Mouse (Mus musculus) retina, adult 2 months (tissue): ENCODE measurements around the gene Fam25c.
"Not testable (repeated sequence)": the region's sequence is repeated elsewhere in the genome, so short reads cannot be mapped to it uniquely, and the experiment has no call there.

Experiments used
- DNase-seq: peaks from one replicate; pipeline ENCODE4 v3.0.0-alpha.2; 2012; ENCODE audit warnings: low read depth, low spot score

Gene Fam25c

DNA sequence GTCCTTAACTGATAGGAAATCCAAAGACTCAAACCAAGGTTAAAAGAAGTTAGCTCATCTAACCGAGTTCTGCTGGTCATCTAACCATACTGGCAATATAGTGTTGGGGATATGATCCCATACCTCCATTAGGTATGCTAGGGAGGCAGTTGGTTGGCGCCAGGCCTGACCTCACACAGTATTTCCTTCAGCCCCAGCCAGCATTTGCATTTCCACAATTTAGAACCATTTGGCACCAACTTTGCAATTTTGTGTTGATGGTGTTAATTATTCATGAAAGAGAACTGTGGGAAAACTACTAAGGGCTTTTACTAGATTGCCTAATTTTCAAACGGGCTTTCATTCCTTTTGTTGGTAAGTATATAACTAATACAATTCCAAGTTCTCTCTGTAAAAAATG is 23.3 kb downstream of the Fam25c start:
- DNase-seq, result no peak

DNA sequence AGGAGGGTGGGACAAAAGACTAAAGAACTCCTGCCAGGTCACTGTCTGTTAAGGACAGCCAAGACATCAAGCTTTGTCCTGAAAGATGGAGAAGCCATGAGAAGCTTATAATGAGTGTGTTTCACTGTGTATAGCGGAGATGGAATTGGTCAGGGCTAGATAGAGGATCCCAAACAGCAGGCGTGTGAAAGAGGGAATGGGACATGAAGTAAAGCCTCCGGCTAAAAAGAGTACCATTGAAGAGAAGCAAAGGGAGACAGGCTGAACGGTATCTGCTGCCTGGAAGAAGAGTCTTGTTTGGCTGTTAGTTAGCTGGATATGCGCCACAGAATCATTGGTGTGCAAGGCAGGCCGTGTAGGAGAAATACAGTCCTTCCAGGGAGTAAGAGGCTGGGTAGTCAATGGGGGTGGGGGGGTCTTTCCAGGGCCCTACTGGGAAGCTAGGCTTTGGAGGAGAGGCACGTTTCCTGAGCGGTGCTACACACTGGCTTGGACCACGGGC is 24.5 kb downstream of the Fam25c start:
- DNase-seq, result no peak

GRCm38 (mm10) chr14:34327618-34328017 is 27.6 kb downstream of the Fam25c start:
- DNase-seq, result no peak

- no peak for DNase-seq
These were observed 28.6 kb downstream of the Fam25c start for GRCm38 (mm10) chr14:34326606-34327005.

DNA sequence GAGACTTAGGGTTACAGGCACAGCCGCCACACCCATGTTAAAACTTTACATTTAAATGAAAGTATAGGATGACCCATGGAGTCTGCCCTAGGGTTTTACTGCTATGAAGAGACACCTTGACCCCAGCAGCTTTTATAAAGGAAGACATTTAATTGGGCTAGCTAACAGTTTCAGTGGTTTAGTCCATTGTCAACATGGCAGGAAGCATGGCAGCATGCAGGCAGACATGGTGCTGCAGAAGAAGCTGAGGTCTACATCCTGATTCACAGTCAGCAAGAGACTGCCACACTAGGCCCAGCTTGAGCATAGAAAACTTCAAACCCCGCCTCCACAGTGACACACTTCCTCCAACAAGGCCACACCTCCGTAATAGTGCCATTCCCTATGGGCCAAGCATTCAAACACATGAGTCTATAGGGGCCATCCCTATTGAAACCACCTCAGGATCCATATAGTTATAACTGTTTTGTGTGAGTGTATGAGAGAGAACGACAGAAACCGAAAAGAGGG is 31.6 kb downstream of the Fam25c start:
- DNase-seq, result no peak

DNA sequence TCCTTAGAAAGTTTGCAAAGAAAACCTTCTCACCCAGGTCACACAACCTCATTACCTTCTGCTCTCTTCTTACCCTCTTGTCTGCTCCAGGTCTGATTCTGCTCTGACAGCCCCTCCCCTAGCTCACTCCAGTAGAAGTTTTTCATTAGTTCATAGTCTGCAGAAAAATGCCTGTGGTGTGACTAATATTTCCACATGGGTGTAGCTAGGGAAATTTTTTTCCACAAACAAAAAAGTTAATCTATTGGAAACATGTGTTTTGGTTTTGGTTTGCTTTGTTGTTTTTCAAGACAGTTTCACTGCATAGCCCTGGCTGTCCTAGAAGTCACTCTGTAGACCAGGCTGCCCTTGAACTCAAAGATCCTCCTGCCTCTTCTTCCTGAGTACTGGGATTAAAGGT is 37.1 kb downstream of the Fam25c start:
- DNase-seq, result no peak

- DNase-seq, result no peak
These were observed 37.8 kb downstream of the Fam25c start for GRCm38 (mm10) chr14:34317431-34317830.

- DNase-seq, result no peak
These were observed 38.9 kb downstream of the Fam25c start for GRCm38 (mm10) chr14:34316346-34316745.

DNA sequence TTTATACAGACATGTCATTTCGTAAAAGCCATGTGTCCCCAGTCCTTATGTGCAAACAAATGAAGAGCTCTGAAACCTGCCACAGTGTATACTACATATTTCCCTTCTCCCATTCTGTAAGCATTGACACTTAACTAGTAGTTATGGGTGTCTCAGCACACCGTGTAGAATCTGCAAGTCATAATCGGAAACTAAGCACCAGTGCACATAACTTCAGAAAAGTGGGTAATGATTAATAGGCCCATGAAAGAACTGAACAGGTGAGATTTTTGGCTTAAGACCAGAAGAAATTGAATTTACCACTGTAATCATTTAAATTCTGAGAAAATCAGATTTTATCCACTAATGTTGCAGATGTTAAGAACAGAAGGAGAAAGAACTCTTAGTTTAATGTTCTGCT is 40.4 kb downstream of the Fam25c start:
- no peak for DNase-seq

GRCm38 (mm10) chr14:34314383-34314782 is 40.9 kb downstream of the Fam25c start:
- not testable (repeated sequence) for DNase-seq

GRCm38 (mm10) chr14:34313612-34314011 is 41.6 kb downstream of the Fam25c start:
- DNase-seq, result no peak

DNA sequence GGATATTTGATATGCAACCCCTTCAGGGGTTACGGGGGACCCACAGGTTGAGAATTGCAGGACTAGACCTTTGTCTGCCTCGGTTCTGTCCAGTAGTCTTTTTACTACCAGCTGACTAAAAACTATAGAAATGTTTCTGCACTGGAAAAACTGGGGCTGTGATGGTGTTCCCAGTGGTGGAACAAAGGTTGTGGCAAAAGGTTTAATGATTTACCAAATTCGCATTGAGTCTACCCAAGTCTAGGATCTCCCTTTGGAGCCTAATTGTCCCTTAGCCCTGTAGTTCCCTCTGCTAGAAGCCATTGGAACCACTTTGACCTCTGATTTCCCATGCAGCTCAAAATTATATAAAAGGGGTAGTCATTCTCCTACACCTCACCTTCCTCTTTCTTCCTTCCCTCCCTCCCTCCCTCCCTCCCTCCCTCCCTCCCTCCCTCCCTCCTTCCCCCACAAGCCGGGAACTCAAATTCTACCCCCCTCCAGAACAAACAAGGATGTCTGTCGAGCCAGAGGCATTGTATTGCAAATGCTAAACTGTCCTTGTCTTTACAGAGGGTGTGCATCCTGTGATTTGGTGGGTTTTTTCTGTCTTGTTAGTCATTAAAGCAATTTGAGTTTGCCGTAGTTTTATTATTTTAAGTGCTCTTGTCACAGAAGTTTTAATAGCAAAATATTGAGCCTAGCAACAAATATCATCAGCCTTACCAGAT is 42.7 kb downstream of the Fam25c start:
- DNase-seq, result no peak

DNA sequence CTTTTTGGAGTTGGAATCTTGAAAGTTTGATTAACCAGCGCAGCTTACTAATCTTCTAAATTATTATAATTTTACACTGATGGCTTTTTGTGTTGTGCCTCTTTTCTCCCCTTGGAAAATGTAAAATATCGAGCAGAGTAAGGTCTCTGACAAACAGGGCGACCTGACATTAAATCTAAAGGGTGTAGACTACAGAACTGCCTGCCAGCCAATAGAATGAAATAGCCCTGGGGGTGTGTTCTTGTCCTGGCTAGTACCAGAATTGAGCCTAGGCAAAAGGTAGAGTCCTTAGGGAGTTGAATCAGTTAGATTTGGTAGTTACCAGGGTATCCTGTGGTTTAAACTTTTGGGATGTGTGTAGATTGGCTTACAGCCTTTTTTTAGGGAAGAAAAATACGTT is 43.5 kb downstream of the Fam25c start:
- DNase-seq, result no peak

- no peak for DNase-seq
These were observed 44.1 kb downstream of the Fam25c start for GRCm38 (mm10) chr14:34311021-34311631.

- DNase-seq, result peak; percentile 88
These were observed 44.8 kb downstream of the Fam25c start, which contains the start of the genes Shld2 and Glud1 for GRCm38 (mm10) chr14:34310234-34310965. TSS of gene Shld2 (minus strand) at chr14:34310493. TSS of gene Glud1 (plus strand) at chr14:34310727.

DNA sequence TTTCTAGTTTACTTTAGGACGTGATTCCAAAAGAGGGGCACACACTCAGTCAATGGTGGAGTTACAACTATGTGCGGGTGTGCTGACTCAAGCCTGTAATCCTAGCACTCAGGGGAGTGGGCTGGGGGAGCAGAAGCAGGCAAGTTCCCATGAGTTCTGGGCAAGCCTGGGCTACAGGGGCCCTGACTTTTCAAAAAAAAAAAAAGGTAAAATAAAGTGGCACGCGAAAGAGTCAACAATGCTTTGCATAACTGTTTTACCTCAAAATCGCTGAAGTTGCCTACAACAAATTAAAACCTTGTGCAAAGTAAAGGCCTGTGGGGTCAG is 45.4 kb downstream of the Fam25c start:
- no peak for DNase-seq

- no peak for DNase-seq
These were observed 46.0 kb downstream of the Fam25c start for GRCm38 (mm10) chr14:34309266-34309665.

DNA sequence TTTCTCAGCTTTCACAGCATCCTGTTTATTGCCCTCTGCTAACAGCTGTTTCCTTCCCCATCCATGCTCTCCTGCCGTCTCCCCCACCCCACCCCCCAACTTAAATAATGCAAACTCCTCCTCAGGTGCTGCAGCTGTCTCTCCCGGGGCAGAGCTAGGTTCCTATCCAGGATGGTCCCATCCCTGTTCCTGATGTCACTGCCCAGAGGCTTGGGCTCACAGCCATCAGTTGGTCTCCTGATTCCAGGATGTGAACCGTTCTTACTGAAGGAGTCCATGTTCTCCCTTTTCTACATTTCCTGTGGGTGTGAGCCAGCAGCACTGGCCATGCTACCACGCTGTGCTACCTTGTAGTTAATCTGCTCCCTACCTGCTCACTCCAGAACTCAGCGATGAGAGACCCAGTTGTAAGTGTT is 52.0 kb downstream of the Fam25c start:
- no peak for DNase-seq

DNA sequence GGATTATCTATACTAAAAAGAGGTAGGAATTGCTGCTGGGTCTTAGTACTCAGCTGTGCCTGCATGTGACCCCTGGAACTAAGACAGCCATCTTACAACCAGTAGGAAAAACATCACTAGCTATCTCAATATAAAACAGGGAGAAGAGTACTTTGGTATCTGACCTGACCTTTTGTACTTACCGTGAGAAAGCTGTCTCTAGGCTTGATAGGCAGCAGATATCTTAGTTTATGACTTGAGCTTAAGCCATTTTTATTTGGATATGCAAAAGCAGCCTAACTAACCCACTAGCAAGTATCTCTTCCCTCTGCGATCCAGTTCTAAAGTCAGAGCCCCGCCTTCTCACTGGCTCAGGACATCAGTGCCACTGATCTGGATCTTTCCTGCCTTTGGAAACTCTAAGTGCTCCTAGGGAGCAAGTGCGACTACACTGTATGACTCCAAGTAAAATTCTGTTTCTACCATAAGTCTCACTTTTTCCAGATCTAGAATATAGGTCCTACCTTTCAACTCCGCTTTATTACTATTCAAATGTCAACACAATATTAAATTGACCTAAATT is 52.5 kb downstream of the Fam25c start:
- DNase-seq, result no peak
